Mouse (Mus musculus) kidney, postnatal 4 days (tissue): ENCODE measurements around the gene Tmprss6.
A peak's percentile ranks its signal among the peaks of the same experiment; 100 is the strongest.

Source experiments
- DNase-seq, 2 experiments: peaks; one replicate each; pipeline ENCODE4 v3.0.0; 2021; ENCODE audit warnings: mixed read lengths in 2 of 2

Gene Tmprss6

DNA sequence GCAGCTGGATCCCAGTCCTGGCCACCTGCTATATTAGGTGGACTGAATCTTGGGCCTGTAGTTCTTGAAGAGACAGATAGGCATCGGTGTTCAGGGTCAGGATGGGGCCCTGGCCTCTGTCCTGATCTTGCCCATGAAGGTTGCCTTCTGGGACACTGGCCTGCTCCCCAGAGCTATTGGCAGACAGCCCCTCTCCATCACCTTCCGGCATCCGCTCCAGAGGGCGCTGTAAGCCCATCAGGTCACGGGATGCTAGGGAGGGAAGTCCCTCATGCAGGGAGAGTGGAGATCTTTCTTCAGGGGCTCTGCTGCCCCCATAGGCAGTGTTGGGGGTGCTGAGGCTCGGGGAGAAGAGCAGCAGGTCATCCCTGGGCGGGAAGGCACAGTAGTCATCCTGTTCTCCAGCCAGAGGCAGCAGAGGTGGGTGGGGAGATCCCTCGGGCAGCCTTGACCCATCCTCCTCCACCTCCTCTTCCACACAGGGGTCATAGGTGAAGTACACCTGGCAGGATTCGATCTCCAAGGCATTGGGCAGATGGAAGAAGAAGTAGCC, 13.1 kb upstream of the Tmprss6 start:
- DNase-seq: peak; percentile 18 to 19

DNA sequence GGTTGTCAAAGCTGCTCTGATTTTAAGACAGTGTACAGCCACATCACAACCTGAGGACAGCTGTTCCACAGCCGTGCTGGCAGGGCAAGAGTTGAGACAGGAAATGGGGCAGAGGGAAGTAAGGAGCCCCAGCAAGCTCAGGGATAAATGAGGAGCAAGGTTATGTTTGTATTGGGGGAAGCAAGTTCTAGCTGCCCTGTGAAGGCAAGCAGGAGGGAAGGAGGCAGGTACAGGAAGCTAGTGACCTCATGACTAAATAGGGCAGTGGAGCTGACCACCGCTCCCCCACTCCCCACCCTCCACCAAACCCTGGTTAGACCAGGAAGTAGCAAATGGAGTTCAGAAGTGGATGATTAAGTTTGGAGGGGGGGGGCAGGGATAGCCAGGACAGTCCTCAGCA, 12.6 kb upstream of the Tmprss6 start:
- DNase-seq: no peak

DNA sequence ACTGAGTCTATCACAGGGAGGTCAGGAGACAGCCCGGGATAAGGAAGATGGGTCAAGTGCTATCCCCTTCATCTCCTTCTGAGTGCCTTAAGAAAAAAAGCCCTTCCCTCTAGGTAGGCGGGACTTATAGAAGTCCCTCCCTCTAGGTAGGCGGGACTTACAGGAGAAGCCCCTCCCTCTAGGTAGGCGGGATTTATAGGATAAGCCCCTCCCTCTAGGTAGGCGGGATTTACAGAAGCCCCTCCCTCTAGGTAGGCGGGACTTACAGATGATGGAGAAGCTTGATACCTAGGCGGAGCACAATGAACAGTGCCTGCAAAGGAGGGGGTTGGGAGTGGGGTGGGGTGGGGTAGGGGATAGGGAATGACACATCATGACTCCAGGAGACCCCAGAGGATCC, 11.7 kb upstream of the Tmprss6 start:
- no peak for DNase-seq

GRCm38 (mm10) chr15:78479470-78479869, 11.0 kb upstream of the Tmprss6 start:
- DNase-seq: no peak

DNA sequence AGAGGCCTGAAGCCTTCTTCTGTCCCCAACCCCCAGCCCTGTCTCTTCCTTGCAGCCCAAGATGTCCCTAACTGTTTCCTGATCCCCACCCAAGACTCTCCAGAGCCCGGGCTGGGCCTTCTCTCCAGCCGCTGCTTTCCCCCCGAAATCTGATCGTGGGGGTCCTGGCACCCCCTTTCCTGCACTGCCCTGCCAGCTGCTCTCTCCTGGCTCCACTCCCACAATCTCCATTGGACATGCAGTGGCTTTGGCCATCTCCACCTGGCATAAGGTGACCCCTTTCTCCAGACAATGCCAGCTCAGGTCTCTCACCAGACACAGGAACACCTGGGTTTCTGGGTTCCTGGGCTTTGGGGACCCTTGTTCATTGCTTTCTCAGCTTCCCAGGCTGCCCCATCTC, 9.6 kb upstream of the Tmprss6 start:
- no peak for DNase-seq

- no peak for DNase-seq
Observed at GRCm38 (mm10) chr15:78476878-78477277, 8.4 kb upstream of the Tmprss6 start.

DNA sequence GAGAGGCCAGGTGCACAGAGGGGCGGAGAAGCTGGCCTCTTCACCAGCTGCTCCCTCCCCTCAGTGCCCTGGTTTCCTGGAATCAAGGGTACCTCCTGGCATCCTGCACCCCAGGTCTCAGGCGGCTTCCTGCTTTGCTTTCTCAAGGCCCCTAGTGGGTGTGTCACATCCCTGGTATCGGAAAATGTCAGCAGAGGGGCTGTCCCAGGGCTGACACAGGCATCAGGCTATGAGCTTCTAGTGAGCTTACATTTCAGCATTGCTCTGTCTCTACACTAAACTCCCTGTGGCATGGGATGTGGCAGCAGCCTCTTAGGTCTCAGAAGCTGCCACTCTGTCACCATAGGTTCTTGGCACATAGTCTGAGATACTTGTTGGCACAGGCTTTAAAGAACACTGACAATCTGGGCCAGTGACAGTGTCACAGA, 7.2 kb upstream of the Tmprss6 start:
- no peak for DNase-seq

GRCm38 (mm10) chr15:78473442-78473841, 5.0 kb upstream of the Tmprss6 start:
- DNase-seq: no peak

GRCm38 (mm10) chr15:78471902-78472301, 3.5 kb upstream of the Tmprss6 start:
- DNase-seq: peak in 1 of 2 experiments; percentile 16

GRCm38 (mm10) chr15:78470495-78471276, 2.3 kb upstream of the Tmprss6 start:
- no peak for DNase-seq

DNA sequence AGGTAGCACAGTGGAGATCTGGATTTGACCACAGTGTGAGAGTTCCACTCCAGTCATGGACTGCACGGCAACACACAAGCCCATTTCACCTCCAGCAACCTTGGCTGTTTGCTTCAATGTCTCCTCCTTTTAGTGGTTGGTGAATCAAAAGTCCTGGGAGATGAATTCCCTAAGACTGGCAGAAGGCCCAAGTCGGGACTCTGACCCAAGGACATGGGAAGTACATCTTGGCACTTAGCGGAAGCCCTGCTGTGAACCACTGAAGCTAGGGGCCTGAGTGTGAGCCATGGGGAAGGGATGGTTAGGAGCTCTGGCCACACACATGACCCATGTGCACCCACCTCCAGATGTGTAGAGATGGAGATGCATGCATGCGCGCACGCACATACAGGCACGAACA, 864 bp downstream of the Tmprss6 start:
- no peak for DNase-seq

DNA sequence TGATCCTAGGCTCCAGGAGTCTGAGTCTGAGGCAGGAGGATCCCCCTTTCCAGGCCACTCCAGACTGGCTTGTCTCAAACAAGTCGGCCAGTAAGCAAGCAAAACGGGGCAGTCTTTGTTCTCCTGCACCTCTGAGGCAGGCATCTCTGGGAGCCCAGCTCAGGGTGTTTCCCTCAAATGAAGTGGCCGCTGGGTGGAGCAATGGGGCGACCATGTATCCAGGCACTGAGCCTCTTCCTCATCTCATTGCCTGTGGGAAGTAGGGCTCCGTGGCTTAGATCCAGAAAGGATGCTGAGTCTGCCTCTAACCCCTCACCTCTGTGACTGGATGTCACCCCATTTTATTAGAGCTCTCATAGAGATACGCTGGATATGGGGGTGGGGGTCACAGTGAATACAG, 1.6 kb downstream of the Tmprss6 start:
- peak in 1 of 2 experiments; percentile 29 for DNase-seq

DNA sequence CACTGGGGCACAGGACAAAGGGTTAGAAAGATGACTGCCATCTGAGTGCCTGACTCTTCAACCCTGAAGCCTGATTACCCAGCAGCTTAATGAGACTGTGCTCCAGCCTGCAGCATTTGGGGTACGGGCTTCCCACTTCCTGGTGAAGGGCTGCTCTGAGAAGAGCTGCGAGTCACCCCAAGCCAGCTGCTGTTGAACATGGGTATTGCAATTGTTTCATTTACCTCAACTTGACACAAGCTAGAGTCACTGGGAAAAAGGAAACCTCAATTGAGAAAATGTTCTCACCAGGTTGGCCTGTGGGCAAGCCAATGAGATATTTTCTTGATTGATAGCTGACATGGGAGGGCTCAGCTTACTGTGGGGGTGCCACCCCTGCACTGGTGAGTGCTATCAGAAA, 5.5 kb downstream of the Tmprss6 start:
- DNase-seq: no peak

DNA sequence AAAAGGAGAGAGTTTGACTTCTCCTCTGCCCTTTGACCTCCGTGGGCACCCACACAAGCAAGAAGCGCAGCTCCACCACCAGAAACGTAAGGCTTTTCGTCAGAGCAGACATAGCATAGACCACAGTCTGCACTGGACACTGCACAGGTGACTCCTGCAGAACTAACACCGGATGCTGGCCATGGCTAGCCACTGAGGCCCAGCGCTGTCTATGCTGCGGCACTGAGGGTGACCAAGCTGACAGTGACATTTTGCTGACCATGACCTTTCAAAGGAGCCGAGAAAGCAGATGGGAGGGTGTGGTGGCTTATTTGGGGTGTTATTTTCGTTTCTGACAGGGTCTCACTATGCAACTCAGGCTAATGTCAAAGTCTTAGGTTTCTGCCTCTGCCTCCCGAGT, 11.2 kb downstream of the Tmprss6 start:
- DNase-seq: no peak

DNA sequence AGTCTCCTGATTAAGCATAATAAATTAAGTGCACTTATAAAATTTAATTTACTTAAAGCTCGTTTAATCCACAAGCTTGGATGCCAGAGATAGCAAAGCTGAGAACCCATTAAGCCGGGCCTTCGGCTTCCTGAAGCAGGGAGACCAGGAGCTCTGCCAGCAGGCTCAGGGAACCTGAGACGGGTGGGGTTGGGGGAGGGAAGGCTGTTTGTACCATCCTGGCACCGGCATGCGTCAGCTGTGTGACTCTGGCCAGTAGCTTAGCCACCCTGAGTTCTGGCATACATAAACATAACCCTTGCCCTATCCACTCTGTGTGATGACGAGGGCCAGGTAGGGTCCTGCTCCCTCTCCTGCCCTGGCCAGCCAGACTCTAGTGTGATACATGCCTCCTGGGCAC, 12.4 kb downstream of the Tmprss6 start:
- no peak for DNase-seq

DNA sequence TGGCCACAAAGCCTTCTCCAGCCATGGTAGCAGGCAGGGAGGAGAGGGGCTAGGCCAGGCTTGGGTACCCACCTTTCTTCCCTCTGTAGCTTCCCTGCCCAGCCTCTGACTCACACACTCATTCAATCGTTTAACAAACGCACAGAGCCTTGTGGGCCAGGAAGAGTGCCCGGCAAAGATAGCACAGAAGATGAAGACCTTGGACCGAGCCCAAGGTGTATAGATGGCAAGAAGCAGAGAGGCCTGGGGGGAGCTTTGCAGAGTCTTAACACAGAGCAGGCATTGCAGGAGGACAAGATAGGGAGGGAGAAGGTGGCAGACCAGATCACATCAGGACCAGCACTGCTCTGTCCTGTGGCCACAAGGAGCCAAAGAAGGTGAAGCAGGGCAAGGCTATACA, 13.3 kb downstream of the Tmprss6 start:
- no peak for DNase-seq

- no peak for DNase-seq
Observed at GRCm38 (mm10) chr15:78452929-78453328, 15.5 kb downstream of the Tmprss6 start.

- DNase-seq: no peak
Observed at GRCm38 (mm10) chr15:78451201-78451600, 17.2 kb downstream of the Tmprss6 start.

DNA sequence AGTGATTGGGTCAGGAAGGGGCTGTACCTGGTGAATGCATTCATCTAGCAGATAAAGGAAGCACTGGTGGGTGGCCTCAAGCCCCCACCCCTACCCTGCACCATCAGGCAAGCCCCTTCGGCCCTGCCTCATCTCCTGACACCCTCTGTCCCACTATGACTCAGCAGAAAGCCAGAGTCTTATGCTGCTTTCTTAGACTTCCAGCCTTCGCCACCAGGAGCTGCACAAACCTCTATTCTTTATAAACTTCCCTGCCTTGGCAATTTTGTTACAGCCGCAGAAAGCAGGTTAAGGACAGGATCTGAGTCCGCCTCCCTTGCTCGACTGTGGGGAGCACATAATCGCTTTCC, 18.0 kb downstream of the Tmprss6 start:
- DNase-seq: no peak

DNA sequence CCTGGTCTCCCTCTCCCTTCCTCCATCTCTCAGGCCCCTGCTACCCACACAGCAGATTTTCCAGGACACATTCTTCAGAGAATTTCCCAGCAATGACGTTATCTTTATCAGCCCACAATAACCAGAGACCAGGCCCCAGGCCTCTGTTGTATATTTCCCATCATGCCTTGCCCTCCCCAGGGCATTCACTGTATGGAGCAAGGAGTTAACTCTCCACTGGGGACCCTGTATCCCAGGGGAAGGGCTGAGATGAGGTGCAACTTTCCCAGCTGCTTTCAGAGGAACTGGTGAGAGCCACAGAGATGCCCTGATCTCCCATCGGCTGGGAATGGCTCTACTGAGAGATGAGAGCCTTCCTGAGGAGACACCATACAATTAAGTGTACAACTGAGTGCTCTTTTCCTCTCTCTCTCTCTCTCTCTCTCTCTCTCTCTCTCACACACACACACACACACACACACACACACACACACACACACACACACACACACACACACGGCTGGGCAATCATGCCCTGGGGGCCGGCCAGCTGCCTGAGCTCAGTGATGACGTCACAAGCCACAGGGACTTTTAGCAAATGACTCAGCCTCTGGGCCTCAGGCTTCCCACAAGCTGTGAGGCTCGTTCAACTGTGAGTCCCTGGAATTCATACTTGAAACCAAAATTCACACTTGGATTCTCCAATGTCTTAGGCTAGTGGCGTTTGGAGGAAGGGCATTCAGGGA, 18.6 kb downstream of the Tmprss6 start:
- DNase-seq: peak; percentile 36 to 61

- DNase-seq: peak in 1 of 2 experiments; percentile 38
Observed at GRCm38 (mm10) chr15:78449131-78449530, 19.3 kb downstream of the Tmprss6 start.

DNA sequence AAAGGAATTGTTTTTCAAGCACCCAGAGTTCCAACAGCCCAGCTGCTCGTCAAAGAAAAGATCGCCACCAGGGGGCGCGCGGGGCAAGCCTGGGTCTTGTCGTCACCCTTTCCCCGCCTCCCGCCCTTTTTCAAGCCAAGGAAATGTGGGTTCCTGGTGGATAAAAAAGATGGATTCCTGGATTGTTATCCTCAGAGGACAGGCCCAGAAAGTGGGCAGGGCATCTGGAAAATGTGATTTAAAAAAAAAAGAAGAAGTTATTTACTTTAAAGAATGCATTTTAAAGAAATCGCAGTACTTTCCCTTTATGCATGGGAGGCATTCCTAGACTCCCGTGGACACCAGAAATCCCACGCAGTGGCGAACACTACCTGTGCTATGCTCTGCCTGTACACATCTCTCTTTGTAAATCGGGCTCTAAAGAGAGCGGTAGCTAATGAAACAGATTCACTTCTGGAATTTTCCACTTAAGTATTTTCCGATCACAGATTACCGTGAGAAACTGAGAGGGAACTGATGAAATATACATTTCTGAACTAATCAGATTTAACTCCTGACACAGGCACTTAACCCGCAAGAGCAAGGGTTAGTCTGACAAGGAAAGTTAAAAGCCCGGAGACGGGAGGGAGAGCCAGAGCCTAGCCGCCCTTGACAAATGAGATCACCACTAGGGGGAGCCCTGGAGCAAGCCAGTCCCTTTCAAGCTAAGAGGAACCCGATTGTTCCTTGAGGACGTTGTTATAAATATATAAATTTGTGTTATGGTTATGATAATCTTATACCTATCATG, 20.5 kb downstream of the Tmprss6 start:
- DNase-seq: peak; percentile 99

DNA sequence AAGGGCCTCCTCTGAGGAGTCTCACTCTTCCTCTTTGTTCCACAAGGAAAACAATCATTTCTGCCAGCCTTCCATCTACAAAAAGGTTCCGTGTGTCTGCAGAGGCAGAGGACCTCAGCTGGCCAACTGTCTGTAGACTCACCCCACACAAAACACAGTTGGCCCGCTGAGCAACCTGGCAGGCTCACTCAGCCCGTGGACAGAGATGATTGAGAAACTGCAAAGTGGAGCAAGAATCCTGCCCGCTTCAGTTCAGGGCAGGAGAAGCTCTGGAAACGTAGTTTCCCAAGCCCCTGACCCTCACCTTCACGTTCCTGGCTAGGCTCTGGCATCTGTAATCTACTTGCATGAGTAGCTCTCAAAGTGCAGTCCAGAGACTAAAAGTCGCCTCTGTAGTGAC, 21.3 kb downstream of the Tmprss6 start:
- DNase-seq: peak in 1 of 2 experiments; percentile 18
